Mouse (Mus musculus) neural tube, embryonic 12.5 days (tissue): Measurements from ENCODE around the gene Syt16. TPM values are rescaled to one million over a fixed set of nuclear protein-coding genes. Genes with fewer than 3 reads are reported as not detected.

ENCODE experiments used
- ATAC-seq: fragments of 200-750 bp; cut with Nextera tagmentation; 2 replicates; pipeline ENCODE4 v1.8.0; 2017; ENCODE audit warnings: low read depth, mild to moderate bottlenecking, moderate TSS enrichment, moderate library complexity; ENCODE audit not compliant: low FRiP score
- H3K27ac ChIP-seq: fragments of 300-500 bp; sonication (generic); 2 replicates; pipeline ENCODE4 v1.5.1; 2016
- H3K27me3 ChIP-seq: fragments of 300-500 bp; sonication (generic); replicated peaks from 2 replicates; pipeline ENCODE4 v1.6.1; 2016; ENCODE audit warnings: mild to moderate bottlenecking
- H3K36me3 ChIP-seq: fragments of 300-500 bp; sonication (generic); 2 replicates; pipeline ENCODE4 v1.6.1; 2016; ENCODE audit warnings: mild to moderate bottlenecking
- H3K4me1 ChIP-seq: fragments of 300-500 bp; sonication (generic); 2 replicates; pipeline ENCODE4 v1.6.1; 2016
- H3K4me2 ChIP-seq: fragments of 300-500 bp; sonication (generic); replicated peaks from 2 replicates; pipeline ENCODE4 v1.6.1; 2016; ENCODE audit warnings: mild to moderate bottlenecking
- H3K4me3 ChIP-seq: fragments of 300-500 bp; sonication (generic); 2 replicates; pipeline ENCODE4 v1.5.1; 2016
- H3K9ac ChIP-seq: fragments of 300-500 bp; sonication (generic); 2 replicates; pipeline ENCODE4 v1.6.1; 2016; ENCODE audit warnings: mild to moderate bottlenecking
- H3K9me3 ChIP-seq: fragments of 300-500 bp; sonication (generic); 2 replicates; pipeline ENCODE4 v1.6.1; 2016; ENCODE audit warnings: mild to moderate bottlenecking
- WGBS: fragments of 180-500 bp; shearing (Covaris S2); methylation state at CpG from one replicate; pipeline ENCODE4 v1.1.7; 2016; 5-methylcytosine and 5-hydroxymethylcytosine counted together
- polyA plus RNA-seq: library from polyadenylated mRNA; unstranded; fragments of >200 nt; fragmentation: Nextera tagmentation; extraction: Ambion mirVana; gene quantifications from 2 replicates; pipeline ENCODE4 v1.2.1, GENCODE M21; 2016

Gene Syt16
- polyA plus RNA-seq, 1 experiment from 2014 or later, result 19.6 TPM

DNA sequence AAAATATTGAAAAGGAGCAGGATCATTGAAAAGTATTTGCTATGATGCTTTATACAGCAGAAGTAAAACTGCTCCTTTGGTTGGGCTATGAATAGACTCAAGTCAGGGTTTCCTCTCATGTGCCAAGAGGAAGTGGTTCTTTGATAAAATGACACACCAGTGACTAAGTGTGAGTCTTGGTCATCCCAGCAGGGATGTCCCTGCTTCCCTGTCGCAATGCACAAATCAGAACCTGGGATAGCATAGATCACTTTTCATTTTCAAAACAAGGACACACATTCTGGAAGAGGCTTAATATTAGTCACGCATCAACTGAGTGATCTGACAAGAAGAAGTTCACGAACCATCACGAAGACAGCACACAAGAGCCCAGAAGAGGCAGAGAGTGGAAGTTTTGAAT, 195.1 kb downstream of the Syt16 start:
- Histone ChIP-seq H3K4me1 (no peaks in the 10 kb centered on the region), H3K9me3 (no peaks in the 10 kb centered on the region), H3K27ac (no peak overlapping the region), H3K4me2 (no peak overlapping the region), H3K27me3 (no peaks in the 10 kb centered on the region), H3K9ac (no peak overlapping the region), H3K36me3 (no peaks in the 10 kb centered on the region), H3K4me3 (no peak overlapping the region)
- ATAC-seq, result no peak
- 86% methylated on average over 4 of the region's 4 CpGs for WGBS

DNA sequence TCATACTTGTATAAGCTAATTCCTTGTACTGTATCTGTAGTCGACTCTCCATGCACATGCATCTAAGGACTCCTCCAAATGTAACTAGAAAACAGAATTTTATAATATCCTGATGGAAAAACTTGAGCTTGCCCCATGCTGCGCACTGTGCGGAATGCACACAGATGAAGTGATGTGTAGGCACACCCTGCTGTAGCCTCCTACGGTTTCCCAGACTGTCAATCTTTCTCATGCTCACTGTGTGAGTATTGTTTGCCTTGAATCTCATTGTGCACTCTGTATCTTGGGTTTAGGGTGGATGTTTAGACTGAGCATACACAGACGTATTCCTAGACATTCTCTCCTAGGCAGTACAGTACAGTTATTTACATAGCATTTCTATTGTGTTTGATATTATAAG, 203.9 kb downstream of the Syt16 start:
- no peaks in the 10 kb centered on the region for H3K27me3 ChIP-seq
- no peak overlapping the region for H3K9ac ChIP-seq
- H3K27ac ChIP-seq, result no peak overlapping the region
- H3K4me1 ChIP-seq, result peaks cover 5% of the 10 kb centered on the region; the same call in 1 of the 2 replicates
- no peak for ATAC-seq
- H3K36me3 ChIP-seq, result no peaks in the 10 kb centered on the region
- no peaks in the 10 kb centered on the region for H3K9me3 ChIP-seq
- no peak overlapping the region for H3K4me2 ChIP-seq
- H3K4me3 ChIP-seq, result no peak overlapping the region
- 84% methylated on average over 5 of the region's 5 CpGs for WGBS

DNA sequence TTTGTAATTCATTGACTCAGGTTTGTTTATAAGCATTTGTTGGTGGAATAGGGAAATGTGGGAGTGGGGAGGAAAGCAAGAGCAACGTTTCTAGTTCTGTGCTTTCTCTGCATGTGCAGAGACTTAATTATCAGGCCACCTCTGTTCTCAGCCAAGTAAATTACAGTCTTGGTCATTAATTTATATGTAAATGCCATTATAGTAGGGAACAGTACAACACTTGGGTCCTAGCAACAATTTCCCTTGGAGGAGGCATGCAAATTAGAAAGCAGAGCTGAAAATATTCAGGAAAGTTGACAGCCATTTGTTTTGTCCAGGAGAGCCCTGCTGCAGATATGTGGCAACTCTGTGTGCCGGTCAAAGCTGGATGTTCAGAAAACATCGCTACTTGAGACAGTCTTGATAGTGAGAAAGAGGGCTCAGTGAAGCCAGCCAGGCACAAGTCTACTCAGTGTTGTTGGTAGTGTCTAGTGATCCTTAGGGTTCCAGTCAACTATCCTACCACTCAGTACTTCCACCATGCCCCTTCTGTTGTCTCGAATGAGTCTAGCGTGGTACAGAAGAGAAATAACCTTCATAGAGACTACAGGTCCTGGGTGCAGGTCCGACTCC, 205.1 kb downstream of the Syt16 start:
- Histone ChIP-seq H3K4me3 (no peak overlapping the region), H3K9ac (no peak overlapping the region), H3K27me3 (no peaks in the 10 kb centered on the region), H3K4me1 (peaks cover 5% of the 10 kb centered on the region; the same call in 1 of the 2 replicates), H3K36me3 (no peaks in the 10 kb centered on the region), H3K9me3 (no peaks in the 10 kb centered on the region), H3K27ac (no peak overlapping the region), H3K4me2 (no peak overlapping the region)
- WGBS, result 76% methylated on average over 6 of the region's 6 CpGs
- no peak for ATAC-seq

DNA sequence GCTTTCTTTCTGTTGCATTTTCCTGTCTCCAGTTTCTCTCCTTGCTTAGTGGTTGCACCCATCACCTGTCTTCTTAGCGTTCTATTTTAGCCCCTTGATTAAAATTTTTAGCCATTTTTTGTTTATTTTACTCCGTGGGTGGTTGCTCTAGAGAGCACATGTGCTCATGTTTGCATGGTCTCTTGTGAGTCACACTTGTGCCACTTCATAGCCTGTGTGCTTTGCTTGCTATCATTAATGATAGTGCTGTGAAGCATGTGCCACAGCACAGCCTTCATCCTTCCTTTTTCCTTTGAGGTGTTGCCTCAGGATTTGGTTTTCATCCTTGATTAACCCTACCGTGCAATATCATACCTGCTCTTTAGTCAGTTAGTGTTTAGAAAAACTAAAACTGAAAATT, 214.7 kb downstream of the Syt16 start:
- Histone ChIP-seq H3K36me3 (no peaks in the 10 kb centered on the region), H3K27me3 (no peaks in the 10 kb centered on the region), H3K27ac (no peak overlapping the region), H3K9me3 (no peaks in the 10 kb centered on the region), H3K4me1 (no peaks in the 10 kb centered on the region), H3K9ac (no peak overlapping the region), H3K4me2 (no peak overlapping the region), H3K4me3 (no peak overlapping the region)
- 81% methylated on average over 3 of the region's 3 CpGs for WGBS
- no peak for ATAC-seq

DNA sequence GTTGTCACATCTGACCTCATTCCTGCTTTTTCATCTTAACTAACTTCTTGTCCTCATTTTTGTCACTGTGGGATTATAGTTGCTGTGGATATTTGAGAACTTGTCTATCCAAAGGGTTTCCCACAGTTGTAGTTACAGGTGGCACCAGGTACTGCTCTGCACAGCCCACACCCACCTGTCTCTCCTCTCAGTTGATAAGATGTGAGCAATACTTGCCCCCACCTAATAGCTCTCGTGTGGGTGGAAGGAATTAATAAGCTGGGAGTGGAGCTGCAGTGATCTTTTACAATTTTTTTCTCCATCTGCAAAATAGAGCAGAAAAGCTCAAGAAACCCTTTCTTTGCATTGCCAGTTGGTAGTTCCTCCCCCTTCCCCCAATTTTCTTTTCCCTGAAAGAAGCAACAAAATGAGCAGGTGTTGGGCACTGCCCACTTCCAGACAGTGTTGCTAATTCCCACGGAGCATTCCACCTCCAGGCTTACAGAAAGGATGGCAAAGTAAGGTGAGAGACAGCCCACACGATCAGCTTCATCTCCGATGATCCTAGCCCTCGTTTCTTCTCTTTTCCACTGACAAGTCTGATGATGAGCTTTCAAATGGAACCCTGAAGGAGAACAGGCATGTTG, 218.8 kb downstream of the Syt16 start:
- H3K27ac ChIP-seq, result no peak overlapping the region
- H3K4me1 ChIP-seq, result no peaks in the 10 kb centered on the region
- 79% methylated on average over 5 of the region's 5 CpGs for WGBS

DNA sequence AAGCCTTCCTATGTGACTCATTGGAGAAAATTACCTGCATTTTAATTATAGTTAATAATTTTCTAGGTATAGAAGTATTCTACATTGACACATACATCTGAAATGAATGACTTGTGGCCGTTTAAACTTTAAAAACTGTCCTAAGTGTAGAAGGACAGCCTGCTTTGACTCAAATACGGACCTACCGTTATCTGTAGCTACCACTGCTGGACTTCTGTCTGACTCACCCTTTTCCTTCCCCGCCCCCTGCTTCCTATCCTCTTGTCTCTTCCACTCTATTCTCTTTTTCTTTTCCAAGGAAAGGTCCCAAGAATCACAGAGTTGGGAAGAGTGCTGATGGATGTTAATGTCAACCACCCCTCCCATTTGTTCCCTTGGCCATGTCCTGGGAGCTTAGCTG, 222.4 kb downstream of the Syt16 start:
- no peak for ATAC-seq
- no peak overlapping the region for H3K4me3 ChIP-seq
- no peak overlapping the region for H3K27ac ChIP-seq
- no peak overlapping the region for H3K9ac ChIP-seq
- no peaks in the 10 kb centered on the region for H3K27me3 ChIP-seq
- WGBS, result 87% methylated on average over 4 of the region's 4 CpGs
- H3K4me1 ChIP-seq, result no peaks in the 10 kb centered on the region
- H3K4me2 ChIP-seq, result no peak overlapping the region
- no peaks in the 10 kb centered on the region for H3K36me3 ChIP-seq
- H3K9me3 ChIP-seq, result no peaks in the 10 kb centered on the region

More for the DNA sequence above, 218.8 kb downstream of the Syt16 start:
- Histone ChIP-seq H3K9ac (no peak overlapping the region), H3K36me3 (no peaks in the 10 kb centered on the region), H3K27me3 (no peaks in the 10 kb centered on the region), H3K4me3 (no peak overlapping the region), H3K4me2 (no peak overlapping the region), H3K9me3 (no peaks in the 10 kb centered on the region)
- no peak for ATAC-seq

DNA sequence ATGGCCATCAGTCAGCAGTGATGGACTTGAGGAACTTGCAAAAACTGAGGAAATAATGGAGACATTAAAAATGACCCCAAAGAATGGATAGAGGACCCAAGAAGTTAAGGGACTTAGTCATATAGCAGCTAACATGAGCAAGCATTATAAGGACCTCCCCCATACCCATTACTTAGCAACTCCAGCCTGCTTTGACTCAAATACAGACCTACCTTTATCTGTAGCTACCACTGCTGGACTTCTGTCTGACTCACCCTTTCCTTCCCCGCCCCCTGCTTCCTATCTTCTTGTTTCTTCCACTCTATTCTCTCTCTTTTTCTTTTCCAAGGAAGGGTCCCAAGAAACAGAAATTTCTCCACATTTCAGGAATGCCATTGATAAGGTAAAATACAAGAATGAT, 223.2 kb downstream of the Syt16 start:
- H3K9me3 ChIP-seq, result no peaks in the 10 kb centered on the region
- H3K4me3 ChIP-seq, result no peak overlapping the region
- no peak overlapping the region for H3K9ac ChIP-seq
- H3K27me3 ChIP-seq, result no peaks in the 10 kb centered on the region
- H3K4me2 ChIP-seq, result no peak overlapping the region
- H3K36me3 ChIP-seq, result no peaks in the 10 kb centered on the region
- H3K27ac ChIP-seq, result no peak overlapping the region
- no peaks in the 10 kb centered on the region for H3K4me1 ChIP-seq
- no peak for ATAC-seq
- WGBS, result 81% methylated on average over 1 of the region's 1 CpGs

DNA sequence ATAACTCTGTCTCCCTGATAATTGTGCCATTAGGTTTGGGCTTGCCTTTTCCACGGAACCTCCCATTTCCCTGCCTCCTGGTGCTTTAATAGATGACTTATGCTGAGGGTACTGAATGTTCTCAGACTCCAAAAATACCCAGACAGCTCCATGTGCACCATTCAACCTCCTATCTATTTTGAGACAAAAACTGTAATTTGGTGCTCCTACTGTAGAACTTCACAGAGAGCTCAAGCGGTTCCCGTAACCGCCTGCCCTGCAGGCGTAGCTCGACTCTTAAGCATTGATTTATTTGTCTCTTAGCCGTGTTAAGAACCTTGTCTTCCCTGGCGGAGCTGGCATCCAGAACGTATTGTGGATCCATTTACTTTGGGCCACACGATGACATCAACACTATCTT, 233.3 kb downstream of the Syt16 start:
- no peaks in the 10 kb centered on the region for H3K9me3 ChIP-seq
- no peak for ATAC-seq

DNA sequence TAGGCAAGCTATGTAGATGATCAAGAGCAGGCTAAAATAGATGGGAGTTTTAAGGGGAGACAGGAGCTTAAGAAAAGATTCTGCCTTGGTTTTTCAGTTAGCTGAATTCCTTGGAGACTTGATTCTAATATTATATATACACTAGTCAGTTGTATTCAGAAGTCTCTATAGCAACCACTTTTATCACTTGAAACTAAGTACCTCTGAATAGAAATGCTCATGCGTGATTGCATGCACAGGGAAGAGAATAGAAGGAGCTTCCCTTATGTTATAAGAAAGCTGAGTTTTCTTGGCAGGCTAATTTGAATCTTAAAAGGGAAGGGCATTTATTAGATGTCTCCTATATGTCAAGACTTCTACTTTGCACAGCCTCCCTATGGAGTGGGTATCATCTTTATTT, 235.4 kb downstream of the Syt16 start:
- Histone ChIP-seq H3K4me2 (no peak overlapping the region), H3K36me3 (no peaks in the 10 kb centered on the region), H3K9me3 (no peaks in the 10 kb centered on the region), H3K27ac (no peak overlapping the region), H3K9ac (no peak overlapping the region), H3K27me3 (no peaks in the 10 kb centered on the region), H3K4me1 (no peaks in the 10 kb centered on the region), H3K4me3 (no peak overlapping the region)
- 62% methylated on average over 1 of the region's 1 CpGs for WGBS
- ATAC-seq, result no peak

More for the DNA sequence above, 233.3 kb downstream of the Syt16 start:
- Histone ChIP-seq H3K4me1 (no peaks in the 10 kb centered on the region), H3K4me2 (no peak overlapping the region), H3K27me3 (no peaks in the 10 kb centered on the region), H3K4me3 (no peak overlapping the region), H3K9ac (no peak overlapping the region), H3K27ac (no peak overlapping the region), H3K36me3 (no peaks in the 10 kb centered on the region)
- 69% methylated on average over 10 of the region's 10 CpGs for WGBS

DNA sequence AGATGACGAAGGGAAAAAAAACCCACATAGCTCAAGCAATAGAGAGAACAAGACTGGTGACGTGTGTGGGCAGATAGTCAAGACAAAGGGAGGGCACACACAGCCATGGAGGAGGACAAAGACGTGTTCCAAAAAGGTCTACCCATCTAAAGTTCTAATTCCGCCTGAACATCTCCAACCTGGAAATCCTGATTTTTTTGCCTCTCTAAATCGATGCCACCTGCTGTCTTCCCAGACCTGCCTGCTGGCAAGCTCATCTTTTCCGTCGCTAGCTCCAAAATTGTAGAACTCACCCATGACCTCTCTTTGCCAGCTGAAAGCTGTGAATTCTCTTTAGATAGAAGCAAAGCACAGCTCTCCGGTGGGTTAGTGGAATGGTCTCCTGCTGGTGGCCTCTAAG, 238.7 kb downstream of the Syt16 start:
- Histone ChIP-seq H3K4me1 (no peaks in the 10 kb centered on the region), H3K27me3 (no peaks in the 10 kb centered on the region), H3K9me3 (no peaks in the 10 kb centered on the region), H3K27ac (no peak overlapping the region), H3K4me3 (no peak overlapping the region), H3K36me3 (no peaks in the 10 kb centered on the region), H3K4me2 (no peak overlapping the region), H3K9ac (no peak overlapping the region)
- 87% methylated on average over 8 of the region's 8 CpGs for WGBS
- ATAC-seq, result no peak

DNA sequence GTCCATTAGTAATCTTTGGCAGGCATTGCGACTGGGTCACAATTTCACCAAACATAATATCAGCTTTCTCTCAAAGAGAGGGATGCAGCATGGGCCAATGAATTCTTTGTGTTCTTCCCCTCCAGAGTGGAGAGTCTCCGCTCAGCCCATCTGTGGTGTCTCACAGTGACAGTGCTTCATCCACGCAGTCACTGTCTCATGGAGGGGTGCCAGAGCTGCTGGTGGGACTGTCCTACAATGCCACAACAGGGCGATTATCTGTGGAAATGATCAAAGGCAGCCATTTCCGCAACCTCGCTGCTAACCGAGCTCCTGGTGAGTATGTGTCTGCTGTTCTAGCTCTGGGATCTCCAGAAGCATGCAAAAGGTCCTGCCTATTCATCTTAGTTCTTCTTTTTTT, 240.6 kb downstream of the Syt16 start:
- Histone ChIP-seq H3K4me3 (no peak overlapping the region), H3K9ac (no peak overlapping the region), H3K27ac (no peak overlapping the region), H3K9me3 (no peaks in the 10 kb centered on the region), H3K27me3 (no peaks in the 10 kb centered on the region), H3K4me2 (no peak overlapping the region), H3K36me3 (no peaks in the 10 kb centered on the region), H3K4me1 (no peaks in the 10 kb centered on the region)
- WGBS, result 81% methylated on average over 7 of the region's 7 CpGs
- no peak for ATAC-seq

DNA sequence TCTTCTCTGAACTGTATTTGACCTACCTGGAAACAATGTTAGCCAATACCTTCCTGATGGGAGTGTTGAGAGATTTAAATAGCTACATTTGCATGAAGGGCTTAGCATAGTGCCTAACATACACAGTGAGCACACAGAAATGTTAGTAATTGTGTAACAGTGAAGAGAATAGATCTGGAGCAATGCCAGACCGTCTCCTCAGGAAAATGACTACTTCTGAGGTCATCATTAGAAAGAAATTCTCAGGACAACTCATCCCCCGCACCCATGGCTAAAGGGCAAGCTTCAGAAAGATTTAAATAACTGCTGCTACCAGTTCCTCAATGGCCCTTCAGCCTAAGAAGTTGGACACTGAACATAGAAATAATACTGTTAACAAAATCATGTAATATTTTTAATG, 241.3 kb downstream of the Syt16 start:
- Histone ChIP-seq H3K36me3 (no peaks in the 10 kb centered on the region), H3K9me3 (no peaks in the 10 kb centered on the region), H3K27me3 (no peaks in the 10 kb centered on the region), H3K9ac (no peak overlapping the region), H3K4me3 (no peak overlapping the region), H3K4me2 (no peak overlapping the region), H3K4me1 (no peaks in the 10 kb centered on the region), H3K27ac (no peak overlapping the region)
- WGBS, result 76% methylated on average over 2 of the region's 2 CpGs
- no peak for ATAC-seq

DNA sequence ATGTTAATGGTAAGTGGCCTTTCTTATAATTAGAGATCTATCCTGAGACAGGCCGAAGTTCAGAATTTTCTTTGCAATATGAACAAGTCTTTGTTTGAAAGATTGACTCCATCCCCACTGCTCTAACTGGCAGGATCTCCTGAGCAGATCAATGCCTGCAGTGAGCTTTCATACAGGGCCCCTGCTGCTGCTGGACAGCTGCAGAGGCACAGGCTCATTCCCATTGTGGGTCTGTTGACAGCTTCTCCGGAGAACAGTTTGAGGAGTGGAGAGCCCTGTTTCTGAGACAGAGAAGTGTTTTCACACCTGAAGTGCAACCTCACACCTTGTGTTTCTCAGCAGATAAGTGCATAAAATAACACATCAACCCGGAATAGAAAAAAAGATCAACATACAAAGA, 267.4 kb downstream of the Syt16 start:
- no peaks in the 10 kb centered on the region for H3K9me3 ChIP-seq
- WGBS, result 66% methylated on average over 3 of the region's 3 CpGs
- no peak overlapping the region for H3K9ac ChIP-seq
- H3K4me2 ChIP-seq, result no peak overlapping the region
- no peak overlapping the region for H3K4me3 ChIP-seq
- H3K27me3 ChIP-seq, result no peaks in the 10 kb centered on the region
- no peak overlapping the region for H3K27ac ChIP-seq
- no peak for ATAC-seq
- no peaks in the 10 kb centered on the region for H3K4me1 ChIP-seq
- H3K36me3 ChIP-seq, result no peaks in the 10 kb centered on the region
